Mouse (Mus musculus) brain, embryonic 14.5 days (tissue): Measurements from ENCODE around the gene Olfr1250. TPM values are rescaled to one million over a fixed set of nuclear protein-coding genes. Genes with fewer than 3 reads are reported as not detected.
"Not testable (repeated sequence)": the region's sequence is repeated elsewhere in the genome, so short reads cannot be mapped to it uniquely, and the experiment has no call there.

Source experiments
- DNase-seq: peaks from one replicate; pipeline ENCODE4 v3.0.0-alpha.2; 2011; ENCODE audit warnings: low read depth
- CTCF ChIP-seq: fragments of 200-500 bp; IDR thresholded peaks from 2 replicates; pipeline ENCODE4 v1.5.1; 2012; ENCODE audit warnings: inconsistent platforms, mild to moderate bottlenecking, moderate library complexity, borderline replicate concordance; ENCODE audit not compliant: insufficient read depth, insufficient read length; ENCODE audit errors: extremely low read depth
- POLR2A ChIP-seq: fragments of 200-500 bp; IDR thresholded peaks from 2 replicates; pipeline ENCODE4 v1.6.1; 2012; ENCODE audit warnings: mild to moderate bottlenecking, inconsistent platforms, borderline replicate concordance; ENCODE audit not compliant: poor library complexity, insufficient read depth, insufficient read length, severe bottlenecking; ENCODE audit errors: extremely low read depth
- polyA plus RNA-seq: library from polyadenylated mRNA; depleted of rRNA; stranded (reverse); fragments of >200 nt; gene quantifications from 2 replicates; pipeline ENCODE4 v1.2.3, GENCODE M21; 2012; rRNA removed

Gene Olfr1250
- not detected in 2 replicates for polyA plus RNA-seq

- TF ChIP-seq CTCF, result no peak
- TF ChIP-seq POLR2A, result no peak
- DNase-seq, result no peak
Observed at GRCm38 (mm10) chr2:89661367-89661766, at the start of gene Olfr1250. TSS of gene Olfr1250 (minus strand) at chr2:89661467.

DNA sequence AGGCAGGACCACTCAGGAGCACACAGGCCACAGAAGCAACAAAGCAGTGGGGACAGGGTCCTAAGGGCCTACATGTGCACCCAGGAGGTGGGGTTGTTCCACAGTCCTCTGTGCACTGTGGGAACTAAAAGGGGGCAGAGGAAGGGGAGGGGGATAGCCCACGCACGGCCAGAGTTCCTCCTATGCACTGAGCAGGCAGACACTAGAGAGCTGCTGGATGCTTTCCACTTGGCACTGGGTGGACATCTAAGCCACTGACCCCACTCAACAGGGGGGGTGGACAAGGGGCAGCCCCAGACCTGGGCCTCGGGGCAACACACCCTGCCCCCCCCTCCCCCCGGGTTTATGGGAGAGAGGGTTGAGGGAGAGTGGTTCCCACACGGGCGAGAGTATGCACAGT, 30.7 kb upstream of the Olfr1250 start:
- TF ChIP-seq POLR2A, result no peak
- TF ChIP-seq CTCF, result no peak
- no peak for DNase-seq

GRCm38 (mm10) chr2:89671836-89672235, 10.6 kb upstream of the Olfr1250 start, which contains the start of gene Olfr1251:
TSS of gene Olfr1251 (minus strand) at chr2:89671936.
- no peak for DNase-seq

DNA sequence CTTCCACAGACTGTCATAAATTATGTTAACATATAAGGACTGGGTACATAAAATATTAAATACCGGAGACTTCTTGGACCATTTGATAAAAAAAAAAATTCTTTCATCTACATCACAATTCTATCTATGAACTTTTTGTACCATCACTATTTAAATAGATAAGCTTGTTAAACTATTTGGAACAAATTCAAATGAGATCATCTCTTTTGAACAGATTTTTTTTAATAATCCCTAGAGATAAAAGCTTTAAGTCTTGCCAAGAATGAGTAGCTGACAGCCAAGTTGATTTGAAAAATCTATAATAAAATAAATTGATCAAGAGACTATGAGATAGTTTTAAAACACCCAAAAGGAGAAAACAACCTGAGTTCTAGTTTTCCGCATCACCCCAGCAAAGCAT, 26.4 kb downstream of the Olfr1250 start, which contains the start of gene Olfr1249:
TSS of gene Olfr1249 (minus strand) at position 101 of the 400 bp plus-strand sequence.
- no peak for DNase-seq
- TF ChIP-seq CTCF, result no peak
- no peak for TF ChIP-seq POLR2A

More at GRCm38 (mm10) chr2:89671836-89672235, 10.6 kb upstream of the Olfr1250 start, which contains the start of gene Olfr1251:
- TF ChIP-seq CTCF, result no peak
- no peak for TF ChIP-seq POLR2A

DNA sequence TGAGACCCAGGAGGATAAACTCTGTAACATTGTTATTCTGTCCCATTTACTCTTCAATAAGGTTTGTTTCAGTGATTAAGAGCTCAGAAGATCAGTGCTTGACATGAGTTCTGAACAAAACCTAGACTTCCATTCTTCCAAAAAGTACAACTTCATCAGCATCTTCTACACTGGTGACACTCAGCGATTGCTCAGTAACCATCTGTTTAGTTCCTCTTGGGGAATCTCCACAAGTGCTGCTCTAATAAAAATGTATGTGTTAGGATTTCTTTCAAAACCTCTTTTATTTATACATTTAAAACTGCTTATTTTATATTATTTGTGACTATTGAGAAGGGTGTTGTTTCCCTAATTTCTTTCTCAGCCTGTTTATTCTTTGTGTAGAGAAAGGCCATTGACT, 43.1 kb downstream of the Olfr1250 start, which contains the start of gene Olfr1248:
TSS of gene Olfr1248 (minus strand) at position 101 of the 400 bp plus-strand sequence.
- not testable (repeated sequence) for DNase-seq

DNA sequence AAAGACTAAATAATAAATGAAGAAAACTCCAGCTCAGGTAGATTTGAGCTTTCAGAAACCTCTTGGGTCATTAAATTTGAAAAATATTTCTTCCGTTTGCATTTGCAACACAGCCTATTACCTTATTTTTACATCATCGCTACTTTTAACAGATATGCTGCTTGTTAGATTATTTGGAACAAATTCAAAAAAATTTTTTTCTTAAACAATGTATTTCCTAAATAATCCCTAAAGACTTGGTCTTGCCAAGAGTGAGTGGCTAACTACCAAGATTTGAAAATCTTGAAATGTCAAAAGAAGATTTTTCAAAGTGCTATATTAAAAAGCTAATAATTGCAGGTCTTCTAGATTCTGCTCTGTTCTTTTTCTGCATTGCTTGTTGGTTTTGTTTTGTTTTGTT, 47.2 kb downstream of the Olfr1250 start, which contains the start of gene Olfr1247:
TSS of gene Olfr1247 (minus strand) at position 101 of the 400 bp plus-strand sequence.
- no peak for DNase-seq
- TF ChIP-seq POLR2A (no peak), CTCF (no peak)

Other genes with a start within 250 kb of the Olfr1250 start
- gene Olfr1239, start 241.1 kb downstream of the Olfr1250 start, polyA plus RNA-seq, result not detected in 2 replicates
- not detected in 2 replicates for gene Olfr1240, start 218.5 kb downstream of the Olfr1250 start, polyA plus RNA-seq
- not detected in 2 replicates for gene Olfr1241, start 174.3 kb downstream of the Olfr1250 start, polyA plus RNA-seq
- not detected in 2 replicates for gene Olfr1242, start 163.1 kb downstream of the Olfr1250 start, polyA plus RNA-seq
- gene Olfr1243, start 130.0 kb downstream of the Olfr1250 start, polyA plus RNA-seq, result not detected in 2 replicates
- not detected in 2 replicates for gene Olfr1245, start 83.0 kb downstream of the Olfr1250 start, polyA plus RNA-seq
- not detected in 2 replicates for gene Olfr1246, start 68.3 kb downstream of the Olfr1250 start, polyA plus RNA-seq
- not detected in 2 replicates for gene Olfr1247, start 47.3 kb downstream of the Olfr1250 start, polyA plus RNA-seq
- not detected in 2 replicates for gene Olfr1248, start 43.2 kb downstream of the Olfr1250 start, polyA plus RNA-seq
- gene Olfr1249, start 26.5 kb downstream of the Olfr1250 start, polyA plus RNA-seq, result not detected in 2 replicates
- gene Olfr1251, start 10.5 kb upstream of the Olfr1250 start, polyA plus RNA-seq, result not detected in 2 replicates
- gene Olfr1252, start 63.5 kb upstream of the Olfr1250 start, polyA plus RNA-seq, result not detected in 2 replicates
- not detected in 2 replicates for gene Olfr1253, start 95.6 kb upstream of the Olfr1250 start, polyA plus RNA-seq
- not detected in 2 replicates for gene Olfr1254, start 132.2 kb upstream of the Olfr1250 start, polyA plus RNA-seq
- not detected in 2 replicates for gene Olfr1255, start 150.6 kb upstream of the Olfr1250 start, polyA plus RNA-seq
- not detected in 2 replicates for gene Olfr1256, start 180.1 kb upstream of the Olfr1250 start, polyA plus RNA-seq
- gene Olfr48, start 186.7 kb upstream of the Olfr1250 start, polyA plus RNA-seq, result 0.07 and 0.13 TPM in 2 replicates
- gene Olfr1257, start 217.0 kb upstream of the Olfr1250 start, polyA plus RNA-seq, result not detected in 2 replicates